Mouse (Mus musculus) megakaryocyte-erythroid progenitor cell, adult 5-6 weeks (primary cell): ENCODE results near the gene Doc2a. TPM values are rescaled to one million over a fixed set of nuclear protein-coding genes. Genes with fewer than 3 reads are reported as not detected.

Experiments used
- ATAC-seq: replicated peaks from 2 replicates; pipeline ENCODE4 v1.8.0; 2016; ENCODE audit warnings: mild to moderate bottlenecking, inconsistent platforms; ENCODE audit not compliant: severe bottlenecking, poor library complexity, low FRiP score, low TSS enrichment
- total RNA-seq, 2 experiments: library from RNA; stranded (forward) in 1 of 2; stranded (reverse) in 1 of 2; fragments of 200-1000, 215-1000 nt in 1 of 2; fragments of >200 nt in 1 of 2; fragmentation: Nextera tagmentation in 1 of 2; gene quantifications; 2 replicates each; pipeline ENCODE4 v1.2.3; 2014 to 2017

Gene Doc2a
- total RNA-seq, 2 experiments from 2014 or later, result not detected

DNA sequence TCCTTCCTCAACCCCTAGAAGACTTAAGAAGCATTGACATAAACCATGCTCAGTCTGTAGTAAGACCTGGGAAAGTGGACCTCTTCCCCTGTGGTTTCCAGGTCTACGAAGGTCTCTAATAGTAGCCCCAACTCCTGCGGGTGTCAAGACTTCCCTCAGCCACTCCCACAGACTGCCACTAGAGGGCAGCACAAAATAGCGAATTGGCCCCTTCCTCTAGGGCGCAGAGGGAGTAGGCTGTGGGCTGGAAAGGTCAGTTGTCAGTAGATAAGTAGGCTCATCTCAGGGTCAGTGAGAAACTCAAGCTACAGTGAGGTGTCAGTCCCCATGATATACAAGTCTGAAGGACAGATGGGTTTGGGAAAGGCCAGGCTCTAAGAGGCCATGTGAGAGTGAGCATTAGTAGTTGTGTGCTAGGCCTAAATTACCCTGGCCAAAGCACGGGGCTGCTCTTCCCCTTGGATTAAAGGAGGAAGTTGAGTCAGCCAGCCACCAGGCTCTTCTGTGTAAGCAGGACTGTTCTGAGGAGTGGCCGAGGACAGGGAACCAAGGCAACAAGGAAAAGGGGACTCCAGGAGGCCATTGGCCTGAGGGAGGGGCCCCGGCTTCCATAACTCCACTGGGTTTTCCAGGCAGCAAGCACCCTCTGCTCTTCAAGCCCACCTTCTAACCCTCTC, 25.2 kb upstream of the Doc2a start:
- ATAC-seq, result peak; percentile 62

GRCm38 (mm10) chr7:126822741-126823140, 24.5 kb upstream of the Doc2a start:
- no peak for ATAC-seq

- ATAC-seq, result no peak
Measured at GRCm38 (mm10) chr7:126823202-126823711, 24.0 kb upstream of the Doc2a start.

DNA sequence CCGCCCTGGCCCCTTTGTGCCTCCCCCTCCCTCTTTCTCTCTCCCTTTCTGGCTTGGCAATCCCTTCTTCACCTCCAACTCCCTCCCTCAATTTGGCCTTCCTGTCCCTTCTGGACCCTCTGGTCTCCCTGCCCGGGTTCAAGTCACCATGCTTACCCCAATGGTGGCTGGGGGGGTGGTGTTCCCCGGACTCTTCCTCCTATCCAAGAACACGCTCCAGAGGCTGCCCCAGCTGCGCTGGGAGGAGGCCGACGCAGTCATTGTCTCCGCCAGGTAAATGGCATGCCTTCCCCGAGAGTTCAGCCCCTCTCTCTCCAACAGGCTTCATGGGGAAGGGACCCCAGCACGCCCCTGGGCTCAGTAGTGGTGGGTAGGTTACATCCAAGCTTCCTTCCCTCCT, 23.3 kb upstream of the Doc2a start:
- ATAC-seq, result no peak

GRCm38 (mm10) chr7:126825403-126825802, 21.8 kb upstream of the Doc2a start:
- ATAC-seq, result peak; percentile 32; the same call in 1 of the 2 replicates

DNA sequence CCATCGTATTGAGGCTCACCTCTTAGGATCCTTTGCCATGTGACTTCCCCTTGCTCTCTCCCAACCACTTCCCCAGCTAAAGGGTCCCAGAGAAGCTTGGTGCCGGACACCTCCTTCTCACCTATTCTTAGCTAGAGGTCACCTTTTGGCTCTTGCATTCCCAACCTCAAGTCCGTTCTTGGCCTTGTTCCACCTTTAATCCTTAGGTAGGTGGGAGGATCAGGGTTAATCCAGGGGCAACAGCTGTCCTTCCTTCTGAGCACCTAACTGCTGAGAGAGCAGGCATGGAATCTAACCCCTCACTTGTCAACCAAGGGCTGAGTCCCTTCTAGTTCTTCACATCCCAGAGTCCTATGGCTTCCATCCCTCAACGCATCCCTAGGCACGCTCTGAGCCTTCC, 21.3 kb upstream of the Doc2a start:
- ATAC-seq, result no peak

GRCm38 (mm10) chr7:126831539-126831938, 15.7 kb upstream of the Doc2a start, which contains the start of gene 4930451I11Rik:
TSS of gene 4930451I11Rik (minus strand) at chr7:126831639.
- no peak for ATAC-seq

GRCm38 (mm10) chr7:126832036-126832598, 15.1 kb upstream of the Doc2a start:
- peak; percentile 93 for ATAC-seq

GRCm38 (mm10) chr7:126833294-126833693, 13.9 kb upstream of the Doc2a start:
- ATAC-seq, result no peak

DNA sequence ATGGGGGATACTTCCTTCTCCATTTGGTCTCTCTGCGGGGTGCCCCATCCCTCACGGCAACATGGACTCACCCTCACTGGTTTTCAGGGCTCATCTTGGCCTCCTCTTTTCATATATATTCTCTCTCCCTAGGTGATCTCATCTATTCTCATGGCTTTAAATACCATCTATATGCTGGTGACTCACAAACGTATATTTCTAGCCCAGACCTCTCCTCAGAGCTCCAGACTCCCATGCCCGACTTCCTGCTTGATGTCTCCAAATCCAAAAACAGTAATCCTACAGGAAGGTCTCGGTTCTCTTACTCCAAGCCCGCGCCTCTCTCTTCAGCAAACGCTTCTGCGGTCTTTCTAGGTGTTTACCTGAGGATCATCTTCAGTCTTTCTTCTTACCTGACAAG, 3.9 kb upstream of the Doc2a start:
- ATAC-seq, result no peak

DNA sequence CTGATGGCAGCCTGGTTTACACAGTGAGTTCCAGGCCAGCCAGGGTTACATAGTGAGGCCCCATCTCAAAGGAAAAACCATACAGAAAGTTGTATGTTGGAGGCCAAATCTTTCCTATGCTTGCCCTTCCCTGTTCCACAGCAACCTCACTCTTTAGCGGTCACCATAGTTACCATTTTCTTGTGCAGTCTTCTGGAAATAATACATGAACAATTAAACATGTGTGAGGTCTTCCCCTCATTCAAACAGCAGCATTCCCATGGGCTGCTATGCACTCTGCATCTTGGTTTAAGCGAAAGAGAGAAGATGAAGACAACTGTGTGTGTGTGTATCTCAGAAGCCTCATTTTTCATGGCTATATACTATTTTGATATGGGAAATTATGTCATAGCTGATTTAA, 1.7 kb upstream of the Doc2a start:
- ATAC-seq, result no peak

DNA sequence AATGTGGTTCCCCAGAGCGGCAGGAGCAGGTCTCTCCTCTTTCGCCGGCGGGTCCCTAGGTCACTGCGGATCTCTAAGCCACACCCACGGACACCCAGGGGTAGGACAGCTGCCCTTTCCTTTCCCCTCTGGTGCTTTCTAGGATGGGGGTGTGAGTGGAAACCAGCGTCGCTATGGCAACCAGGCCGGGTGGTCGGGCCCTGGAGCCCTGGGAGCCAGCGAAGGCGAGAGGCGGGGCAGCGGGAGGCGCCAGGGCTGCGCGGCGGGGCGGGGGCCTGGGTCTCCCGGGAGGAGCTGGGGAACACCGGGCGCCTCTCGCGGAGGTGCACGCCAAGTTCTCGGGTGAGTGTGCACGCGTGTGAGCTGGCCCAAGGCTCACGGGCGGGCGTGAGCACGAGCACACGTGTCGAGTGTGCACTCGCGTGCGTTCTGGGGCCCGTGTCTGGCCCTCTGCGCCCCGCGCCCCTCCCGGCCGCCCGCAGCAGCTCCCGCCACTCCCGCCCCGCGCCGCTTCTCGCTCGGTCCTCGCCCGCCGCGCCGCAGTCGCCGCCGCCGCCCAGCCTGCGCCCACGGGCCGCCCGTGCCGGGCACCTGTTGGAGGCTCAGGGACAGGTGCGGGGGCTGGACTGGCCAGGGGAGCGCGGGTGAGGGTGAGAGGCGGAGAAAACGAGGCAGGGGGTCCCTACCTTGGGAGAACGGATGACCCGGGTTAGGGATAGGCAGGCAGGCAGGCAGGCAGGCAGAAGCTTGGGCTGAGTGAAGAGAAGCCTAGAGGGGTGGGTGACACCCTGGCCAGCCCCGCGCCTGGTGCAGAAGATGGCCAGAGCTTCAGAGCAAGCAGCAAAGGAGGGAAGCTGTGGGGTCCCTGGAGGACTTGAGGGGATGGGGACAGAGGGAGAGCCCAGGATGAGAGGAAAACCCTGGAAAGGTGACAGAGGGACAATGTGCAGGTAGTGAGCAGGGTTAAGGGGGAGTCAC, 494 bp downstream of the Doc2a start:
- ATAC-seq, result no peak

GRCm38 (mm10) chr7:126848794-126849193, 1.6 kb downstream of the Doc2a start:
- no peak for ATAC-seq

DNA sequence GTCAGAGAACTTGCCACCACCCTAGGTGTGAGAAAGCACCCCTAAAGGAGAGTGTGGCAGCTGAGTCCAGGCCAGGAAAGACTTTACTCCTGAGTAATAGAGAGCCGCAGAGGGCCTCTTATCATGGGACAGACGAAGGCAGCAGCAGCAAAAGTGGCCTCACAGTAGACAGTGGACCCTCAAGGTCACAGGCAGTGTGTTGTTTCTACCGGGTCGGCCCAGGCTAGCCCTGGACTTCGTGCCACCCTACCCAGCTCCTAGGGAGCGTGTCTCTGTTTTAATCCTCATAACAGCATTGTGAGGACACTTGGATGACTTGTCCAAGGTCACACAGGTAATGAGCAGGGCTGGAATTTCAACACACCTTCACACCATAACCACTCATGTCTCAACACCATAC, 2.9 kb downstream of the Doc2a start:
- ATAC-seq, result no peak

DNA sequence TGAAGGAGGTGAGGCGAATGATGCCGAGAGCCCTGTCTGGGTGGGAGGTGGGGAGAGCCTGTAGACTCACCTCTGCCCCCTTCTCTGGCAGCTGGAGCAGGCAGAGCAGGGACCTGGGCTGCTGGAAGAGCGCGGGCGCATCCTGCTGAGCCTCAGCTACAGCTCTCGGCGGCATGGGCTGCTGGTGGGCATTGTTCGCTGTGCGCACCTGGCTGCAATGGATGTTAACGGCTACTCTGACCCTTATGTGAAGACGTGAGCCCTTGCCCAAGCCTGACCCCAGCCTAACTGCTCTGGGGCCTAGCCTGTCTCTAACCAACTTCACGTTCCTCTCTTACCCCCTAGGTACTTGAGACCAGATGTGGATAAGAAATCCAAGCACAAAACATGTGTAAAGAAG, 4.0 kb downstream of the Doc2a start:
- ATAC-seq, result no peak

DNA sequence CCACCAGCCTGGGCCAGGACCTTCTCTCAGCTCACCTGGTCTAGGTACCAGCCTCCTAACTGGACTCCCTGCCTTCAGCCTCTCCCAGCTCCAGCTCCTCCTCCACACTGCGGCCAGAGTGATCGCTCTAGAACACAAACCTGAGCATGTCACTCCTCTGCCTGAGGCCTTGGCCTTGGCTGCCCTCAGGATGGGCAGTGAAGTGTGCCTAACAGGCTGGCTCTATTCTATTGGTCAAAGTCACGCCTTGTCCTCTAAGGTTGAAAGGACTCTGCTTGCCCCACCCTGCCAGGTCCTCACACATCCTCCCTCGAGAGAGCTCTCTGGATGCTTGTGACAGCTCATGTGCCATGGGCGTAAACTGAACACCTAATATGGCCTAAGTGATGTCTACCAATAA, 6.2 kb downstream of the Doc2a start:
- no peak for ATAC-seq

DNA sequence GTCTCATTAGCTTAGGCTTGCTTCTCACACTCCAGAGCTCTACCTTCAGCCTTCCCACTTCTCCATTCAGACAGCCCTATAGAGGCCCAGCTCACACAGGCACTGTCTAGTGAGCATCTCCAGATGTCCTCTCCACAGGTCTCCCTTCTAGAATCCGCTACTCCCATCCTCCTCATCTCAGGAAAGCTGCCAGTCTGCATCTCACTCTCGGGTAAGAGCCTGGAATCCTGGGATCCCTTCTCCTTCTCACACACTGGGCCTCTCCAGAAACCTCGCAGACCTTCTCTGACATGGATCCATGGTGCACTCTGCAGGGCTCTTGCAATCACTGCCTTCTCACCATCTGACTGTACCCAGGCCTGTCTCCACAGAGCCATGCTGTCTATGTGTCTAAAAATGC, 8.4 kb downstream of the Doc2a start:
- ATAC-seq, result no peak

- no peak for ATAC-seq
Measured at GRCm38 (mm10) chr7:126856741-126857420, 9.7 kb downstream of the Doc2a start.

- ATAC-seq, result no peak
Measured at GRCm38 (mm10) chr7:126860987-126861386, 13.8 kb downstream of the Doc2a start.
